Mouse (Mus musculus): ENCODE data around the gene Pnp. TPM values are rescaled to one million over a fixed set of nuclear protein-coding genes. Genes with fewer than 3 reads are reported as not detected.
"Not testable (repeated sequence)": the region's sequence is repeated elsewhere in the genome, so short reads cannot be mapped to it uniquely, and the experiment has no call there.

The Pnp gene
- polyA plus RNA-seq, 1 experiment from 2014 or later: 87.7 TPM

DNA sequence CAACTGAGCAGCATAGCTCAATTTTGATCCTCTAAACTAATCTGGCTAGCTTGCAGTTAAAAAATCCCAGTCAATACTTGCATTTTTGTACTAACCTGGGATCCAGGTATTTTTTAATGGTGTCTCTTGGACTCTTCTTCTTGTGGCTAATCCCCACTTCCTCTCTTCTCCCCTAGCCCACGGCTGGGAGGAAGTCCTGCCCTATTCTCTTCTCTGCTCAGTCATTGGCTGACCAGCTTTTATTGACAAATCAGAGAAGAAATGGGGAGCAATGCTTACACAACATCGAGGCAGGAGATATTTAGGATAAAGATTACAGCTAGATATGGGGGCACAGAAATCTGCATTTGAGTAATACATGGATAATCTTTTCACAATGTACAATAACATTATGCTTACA is 8.1 kb downstream of the Pnp start:
- Histone ChIP-seq H3K27me3 (replicated peaks; ENCODE audit: control insufficient read depth, insufficient read depth, low read length) (no peaks in the 10 kb centered on the region), H3K9ac (ENCODE audit: low read depth, low read length) (no peak overlapping the region), H3K36me3 (ENCODE audit: control insufficient read depth, insufficient read depth, low read length) (no peaks in the 10 kb centered on the region), H3K27ac (ENCODE audit: low read depth, low read length) (no peak overlapping the region), H3K4me2 (peak overlapping the region; percentile 19; the same call in 1 of the 2 replicates), H3K4me1 (replicated peaks; ENCODE audit: control insufficient read depth, insufficient read depth, low read length) (no peaks in the 10 kb centered on the region), H3K4me3 (ENCODE audit: low read depth, low read length) (no peak overlapping the region), H3K9me3 (ENCODE audit: control insufficient read depth, low read length) (no peaks in the 10 kb centered on the region)
- WGBS: 30% methylated on average over 2 of the region's 2 CpGs
- DNase-seq (ENCODE audit: low spot score): no peak
- no peak for ATAC-seq (replicated peaks; ENCODE audit: low FRiP score)

DNA sequence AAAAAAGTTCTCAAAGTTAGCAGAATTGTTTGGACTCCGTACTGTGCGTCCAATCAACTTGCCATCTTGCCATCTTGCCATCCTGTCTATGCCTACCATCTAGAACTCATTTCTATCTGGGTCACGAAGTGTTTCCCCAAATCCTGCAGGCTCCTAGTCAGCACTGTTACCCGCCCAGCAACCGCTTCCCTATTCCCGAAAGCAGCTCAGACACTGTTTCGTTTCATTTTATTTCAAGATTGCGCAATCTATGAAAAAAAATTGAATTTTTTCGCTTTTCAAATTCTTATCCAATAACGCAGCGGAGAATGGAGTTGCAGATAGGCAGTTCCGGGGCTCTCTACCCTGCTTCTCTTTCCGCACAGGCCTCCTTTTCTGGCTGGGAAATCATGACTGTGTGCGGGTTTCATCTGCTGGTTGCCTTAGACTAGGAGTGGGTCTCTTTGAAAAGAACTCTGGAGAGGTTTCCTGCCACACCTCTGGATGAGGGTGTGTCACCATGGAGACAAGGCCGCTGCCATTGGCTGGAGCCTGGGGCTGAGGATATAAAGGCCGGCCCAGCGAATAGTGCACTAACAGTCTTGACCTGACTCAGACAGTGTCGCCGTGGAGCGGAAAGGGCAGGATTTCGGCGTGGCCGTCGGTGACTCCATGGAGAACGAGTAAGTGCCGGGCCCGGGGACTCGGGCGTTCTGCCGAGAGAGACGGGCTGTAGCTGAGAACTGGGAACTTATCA is 13.2 kb downstream of the Pnp start, which contains the start of gene Gm49342:
Gene Gm49342 (plus strand): TSS at position 586 of the 736 bp plus-strand sequence.
- H3K36me3 ChIP-seq (ENCODE audit: control insufficient read depth, insufficient read depth, low read length): no peaks in the 10 kb centered on the region
- peak; percentile 96 for DNase-seq (ENCODE audit: low spot score)
- peak; percentile 99 for ATAC-seq (replicated peaks; ENCODE audit: low FRiP score)
- no peaks in the 10 kb centered on the region for H3K27me3 ChIP-seq (replicated peaks; ENCODE audit: control insufficient read depth, insufficient read depth, low read length)
- peak within 1 kb of the TSS; percentile 83 for H3K27ac ChIP-seq (ENCODE audit: low read depth, low read length)
- peak within 1 kb of the TSS; percentile 67 for H3K4me3 ChIP-seq (ENCODE audit: low read depth, low read length)
- WGBS: 10% methylated on average over 31 of the region's 31 CpGs
- H3K4me2 ChIP-seq: peak within 1 kb of the TSS; percentile 79
- peak within 1 kb of the TSS; percentile 77 for H3K9ac ChIP-seq (ENCODE audit: low read depth, low read length)
- H3K9me3 ChIP-seq (ENCODE audit: control insufficient read depth, low read length): no peaks in the 10 kb centered on the region
- H3K4me1 ChIP-seq (replicated peaks; ENCODE audit: control insufficient read depth, insufficient read depth, low read length): no peaks in the 10 kb centered on the region

DNA sequence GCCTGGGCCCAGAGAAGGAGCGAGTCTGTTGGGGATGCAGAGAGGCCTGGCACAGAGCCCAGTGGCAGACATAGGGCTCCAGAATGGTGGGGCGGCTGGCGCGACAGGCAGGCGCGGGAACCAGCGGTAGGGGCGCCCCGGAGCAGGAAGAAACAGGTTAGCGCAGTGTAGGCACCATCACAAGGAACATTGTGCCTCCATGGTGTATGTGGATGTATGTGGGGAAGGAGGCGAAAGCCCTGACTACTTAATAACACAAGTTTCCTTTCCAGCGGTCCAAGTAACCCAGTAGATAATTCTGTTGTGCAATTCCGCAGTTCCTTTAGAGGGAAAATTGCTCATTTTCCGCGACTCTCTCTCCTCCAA is 13.8 kb downstream of the Pnp start:
- WGBS: under 1% methylated on average over 15 of the region's 15 CpGs
- H3K9ac ChIP-seq (ENCODE audit: low read depth, low read length): peak overlapping the region; percentile 77
- not testable (repeated sequence) for H3K36me3 ChIP-seq (ENCODE audit: control insufficient read depth, insufficient read depth, low read length); H3K9me3 ChIP-seq (ENCODE audit: control insufficient read depth, low read length); H3K27me3 ChIP-seq (replicated peaks; ENCODE audit: control insufficient read depth, insufficient read depth, low read length); DNase-seq (ENCODE audit: low spot score); H3K4me1 ChIP-seq (replicated peaks; ENCODE audit: control insufficient read depth, insufficient read depth, low read length)
- peak overlapping the region; percentile 83 for H3K27ac ChIP-seq (ENCODE audit: low read depth, low read length)
- H3K4me2 ChIP-seq: peak overlapping the region; percentile 79
- H3K4me3 ChIP-seq (ENCODE audit: low read depth, low read length): peak overlapping the region; percentile 67
- peak; percentile 91 for ATAC-seq (replicated peaks; ENCODE audit: low FRiP score)

DNA sequence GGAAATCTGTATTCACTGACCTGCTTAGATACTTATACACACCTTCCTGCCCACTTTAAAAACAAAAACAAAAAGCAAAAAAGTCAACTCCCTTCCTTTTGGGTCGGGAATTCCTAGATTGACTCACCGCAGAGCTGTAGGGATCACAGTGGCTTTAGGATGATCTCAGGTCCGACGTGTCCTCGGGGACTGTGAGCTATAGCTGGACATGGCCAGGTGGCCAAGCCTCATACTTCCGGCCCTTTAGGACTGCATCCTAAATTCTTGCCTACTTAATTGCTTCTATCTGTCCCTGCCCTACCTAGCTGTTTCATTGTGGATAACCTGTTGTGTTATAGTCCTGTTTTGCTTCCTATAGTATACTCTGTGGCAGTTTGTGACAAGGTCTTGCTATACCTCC is 14.2 kb downstream of the Pnp start:
- DNase-seq (ENCODE audit: low spot score); H3K4me1 ChIP-seq (replicated peaks; ENCODE audit: control insufficient read depth, insufficient read depth, low read length); H3K9me3 ChIP-seq (ENCODE audit: control insufficient read depth, low read length); H3K36me3 ChIP-seq (ENCODE audit: control insufficient read depth, insufficient read depth, low read length); ATAC-seq (replicated peaks; ENCODE audit: low FRiP score); H3K27me3 ChIP-seq (replicated peaks; ENCODE audit: control insufficient read depth, insufficient read depth, low read length): not testable (repeated sequence)
- 13% methylated on average over 6 of the region's 6 CpGs for WGBS
- Histone ChIP-seq H3K27ac (ENCODE audit: low read depth, low read length) (peak overlapping the region; percentile 83), H3K4me3 (ENCODE audit: low read depth, low read length) (peak overlapping the region; percentile 67), H3K4me2 (peak overlapping the region; percentile 79), H3K9ac (ENCODE audit: low read depth, low read length) (peak overlapping the region; percentile 77)

DNA sequence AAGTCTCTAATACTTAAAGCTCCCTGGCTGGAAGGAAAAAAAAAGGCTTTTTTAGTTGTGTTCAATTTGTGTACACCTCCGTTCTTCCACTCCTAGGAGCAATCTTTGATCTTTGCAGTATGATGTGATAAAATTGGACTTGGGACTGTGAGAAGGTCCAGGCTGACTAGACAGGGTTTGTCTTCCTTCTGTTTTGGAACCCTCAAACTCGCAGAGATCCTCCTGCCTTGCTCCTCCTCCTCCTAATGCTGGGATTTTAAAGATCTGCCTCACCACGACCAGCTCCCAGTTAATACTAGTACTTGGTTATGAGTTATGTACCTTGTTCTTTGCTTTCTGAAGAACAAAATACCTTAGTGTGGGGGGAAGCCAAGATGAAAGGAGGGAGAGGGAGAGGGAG is 14.6 kb downstream of the Pnp start:
- not testable (repeated sequence) for H3K9me3 ChIP-seq (ENCODE audit: control insufficient read depth, low read length); H3K27me3 ChIP-seq (replicated peaks; ENCODE audit: control insufficient read depth, insufficient read depth, low read length); DNase-seq (ENCODE audit: low spot score); H3K4me1 ChIP-seq (replicated peaks; ENCODE audit: control insufficient read depth, insufficient read depth, low read length); H3K27ac ChIP-seq (ENCODE audit: low read depth, low read length); ATAC-seq (replicated peaks; ENCODE audit: low FRiP score); H3K36me3 ChIP-seq (ENCODE audit: control insufficient read depth, insufficient read depth, low read length)
- Histone ChIP-seq H3K4me3 (ENCODE audit: low read depth, low read length) (peak overlapping the region; percentile 67), H3K9ac (ENCODE audit: low read depth, low read length) (peak overlapping the region; percentile 77), H3K4me2 (peak overlapping the region; percentile 79)
- WGBS: 30% methylated on average over 3 of the region's 3 CpGs

DNA sequence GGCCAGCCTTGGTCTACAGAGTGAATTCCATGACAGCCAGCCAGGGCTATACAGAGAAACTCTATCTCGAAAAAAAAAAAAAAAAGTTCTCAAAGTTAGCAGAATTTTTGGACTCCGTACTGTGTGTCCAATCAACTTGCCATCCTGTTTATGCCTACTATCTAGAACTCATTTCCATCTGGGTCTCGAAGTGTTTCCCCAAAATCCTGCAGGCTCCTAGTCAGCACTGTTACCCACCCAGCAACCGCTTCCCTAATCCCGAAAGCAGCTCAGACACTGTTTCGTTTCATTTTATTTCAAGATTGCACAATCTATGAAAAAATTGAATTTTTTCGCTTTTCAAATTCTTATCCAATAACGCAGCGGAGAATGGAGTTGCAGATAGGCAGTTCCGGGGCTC is 24.6 kb downstream of the Pnp start:
- H3K27ac ChIP-seq (ENCODE audit: low read depth, low read length): no peak overlapping the region
- H3K27me3 ChIP-seq (replicated peaks; ENCODE audit: control insufficient read depth, insufficient read depth, low read length): no peaks in the 10 kb centered on the region
- no peaks in the 10 kb centered on the region for H3K4me1 ChIP-seq (replicated peaks; ENCODE audit: control insufficient read depth, insufficient read depth, low read length)
- H3K9me3 ChIP-seq (ENCODE audit: control insufficient read depth, low read length): no peaks in the 10 kb centered on the region
- 79% methylated on average over 10 of the region's 10 CpGs for WGBS
- no peak overlapping the region for H3K9ac ChIP-seq (ENCODE audit: low read depth, low read length)
- no peak overlapping the region for H3K4me3 ChIP-seq (ENCODE audit: low read depth, low read length)
- ATAC-seq (replicated peaks; ENCODE audit: low FRiP score) (no peak), DNase-seq (ENCODE audit: low spot score) (no peak)
- H3K36me3 ChIP-seq (ENCODE audit: control insufficient read depth, insufficient read depth, low read length): peaks cover 3% of the 10 kb centered on the region; the same call in 1 of the 2 replicates
- H3K4me2 ChIP-seq: no peak overlapping the region

DNA sequence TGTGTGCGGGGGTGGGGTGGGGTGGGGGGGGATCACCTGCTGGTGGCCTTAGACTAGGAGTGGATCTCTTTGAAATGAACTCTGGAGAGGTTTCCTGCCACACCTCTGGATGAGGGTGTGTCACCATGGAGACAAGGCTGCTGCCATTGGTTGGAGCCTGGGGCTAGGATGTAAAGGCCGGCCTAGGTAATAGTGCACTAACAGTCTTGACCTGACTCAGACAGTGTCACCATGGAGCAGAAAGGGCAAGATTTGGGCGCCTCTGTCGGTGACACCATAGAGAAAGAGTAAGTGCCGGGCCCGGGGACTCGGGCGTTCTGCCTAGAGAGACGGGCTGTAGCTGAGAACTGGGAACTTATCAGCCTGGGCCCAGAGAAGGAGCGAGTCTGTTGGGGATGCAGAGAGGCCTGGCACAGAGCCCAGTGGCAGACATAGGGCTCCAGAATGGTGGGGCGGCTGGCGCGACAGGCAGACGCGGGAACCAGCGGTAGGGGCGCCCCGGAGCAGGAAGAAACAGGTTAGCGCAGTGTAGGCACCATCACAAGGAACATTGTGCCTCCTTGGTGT is 25.1 kb downstream of the Pnp start, which contains the start of gene Pnp2:
Gene Pnp2 (plus strand): TSS at position 51 of the 567 bp plus-strand sequence.
- H3K36me3 ChIP-seq (ENCODE audit: control insufficient read depth, insufficient read depth, low read length); H3K9me3 ChIP-seq (ENCODE audit: control insufficient read depth, low read length); H3K9ac ChIP-seq (ENCODE audit: low read depth, low read length); H3K27me3 ChIP-seq (replicated peaks; ENCODE audit: control insufficient read depth, insufficient read depth, low read length); H3K27ac ChIP-seq (ENCODE audit: low read depth, low read length); H3K4me1 ChIP-seq (replicated peaks; ENCODE audit: control insufficient read depth, insufficient read depth, low read length): not testable (repeated sequence)
- peak within 1 kb of the TSS; percentile 30 for H3K4me3 ChIP-seq (ENCODE audit: low read depth, low read length)
- 19% methylated on average over 18 of the region's 19 CpGs for WGBS
- ATAC-seq (replicated peaks; ENCODE audit: low FRiP score) (peak; percentile 72), DNase-seq (ENCODE audit: low spot score) (peak; percentile 51)
- peak within 1 kb of the TSS; percentile 55 for H3K4me2 ChIP-seq

DNA sequence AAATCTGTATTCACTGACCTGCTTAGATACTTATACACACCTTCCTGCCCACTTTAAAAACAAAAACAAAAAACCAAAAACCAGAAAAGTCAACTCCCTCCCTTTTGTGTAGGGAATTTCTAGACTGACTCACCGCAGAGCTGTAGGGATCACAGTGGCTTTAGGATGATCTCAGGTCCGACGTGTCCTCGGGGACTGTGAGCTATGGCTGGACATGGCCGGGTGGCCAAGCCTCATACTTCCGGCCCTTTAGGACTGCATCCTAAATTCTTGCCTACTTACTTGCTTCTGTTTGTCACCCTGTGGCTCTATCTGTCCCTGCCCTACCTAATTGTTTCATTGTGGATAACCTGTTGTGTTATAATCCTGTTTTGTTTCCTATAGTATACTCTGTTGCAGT is 25.8 kb downstream of the Pnp start:
- 82% methylated on average over 6 of the region's 6 CpGs for WGBS
- H3K27ac ChIP-seq (ENCODE audit: low read depth, low read length); ATAC-seq (replicated peaks; ENCODE audit: low FRiP score); DNase-seq (ENCODE audit: low spot score); H3K4me3 ChIP-seq (ENCODE audit: low read depth, low read length); H3K36me3 ChIP-seq (ENCODE audit: control insufficient read depth, insufficient read depth, low read length); H3K4me1 ChIP-seq (replicated peaks; ENCODE audit: control insufficient read depth, insufficient read depth, low read length); H3K27me3 ChIP-seq (replicated peaks; ENCODE audit: control insufficient read depth, insufficient read depth, low read length); H3K9ac ChIP-seq (ENCODE audit: low read depth, low read length); H3K9me3 ChIP-seq (ENCODE audit: control insufficient read depth, low read length): not testable (repeated sequence)
- peak overlapping the region; percentile 55 for H3K4me2 ChIP-seq

DNA sequence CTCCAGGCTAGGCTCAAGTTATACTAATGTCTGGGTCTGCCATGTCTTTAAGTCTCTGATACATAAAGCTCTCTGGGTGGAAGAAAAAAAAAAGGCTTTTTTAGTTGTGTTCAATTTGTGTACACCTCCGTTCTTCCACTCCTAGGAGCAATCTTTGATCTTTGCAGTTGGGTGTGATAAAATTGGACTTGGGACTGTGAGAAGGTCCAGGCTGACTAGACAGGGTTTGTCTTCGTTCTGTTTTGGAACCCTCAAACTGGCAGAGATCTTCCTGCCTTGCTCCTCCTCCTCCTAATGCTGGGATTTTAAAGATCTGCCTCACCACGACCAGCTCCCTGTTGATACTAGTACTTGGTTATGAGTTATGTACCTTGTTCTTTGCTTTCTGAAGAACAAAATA is 26.3 kb downstream of the Pnp start:
- H3K4me1 ChIP-seq (replicated peaks; ENCODE audit: control insufficient read depth, insufficient read depth, low read length); H3K4me2 ChIP-seq; H3K4me3 ChIP-seq (ENCODE audit: low read depth, low read length): not testable (repeated sequence)

More for the DNA sequence above, 26.3 kb downstream of the Pnp start:
- DNase-seq (ENCODE audit: low spot score); H3K36me3 ChIP-seq (ENCODE audit: control insufficient read depth, insufficient read depth, low read length); H3K27me3 ChIP-seq (replicated peaks; ENCODE audit: control insufficient read depth, insufficient read depth, low read length); ATAC-seq (replicated peaks; ENCODE audit: low FRiP score); H3K27ac ChIP-seq (ENCODE audit: low read depth, low read length); H3K9ac ChIP-seq (ENCODE audit: low read depth, low read length); H3K9me3 ChIP-seq (ENCODE audit: control insufficient read depth, low read length): not testable (repeated sequence)
- WGBS: 48% methylated on average over 3 of the region's 3 CpGs
